Mouse (Mus musculus) embryonic fibroblast, embryonic 13.5 days (primary cell): ENCODE data around the gene Syt14.

Experiments used
- CTCF ChIP-seq: IDR thresholded peaks from 2 replicates; pipeline ENCODE4 v1.5.1; 2011; ENCODE audit warnings: mild to moderate bottlenecking, control low read depth, low read length, moderate library complexity, borderline replicate concordance; ENCODE audit not compliant: insufficient read depth
- POLR2A ChIP-seq: IDR thresholded peaks from 2 replicates; pipeline ENCODE4 v1.6.1; 2011; ENCODE audit warnings: low read depth, mild to moderate bottlenecking, control low read depth, low read length, moderate library complexity

DNA sequence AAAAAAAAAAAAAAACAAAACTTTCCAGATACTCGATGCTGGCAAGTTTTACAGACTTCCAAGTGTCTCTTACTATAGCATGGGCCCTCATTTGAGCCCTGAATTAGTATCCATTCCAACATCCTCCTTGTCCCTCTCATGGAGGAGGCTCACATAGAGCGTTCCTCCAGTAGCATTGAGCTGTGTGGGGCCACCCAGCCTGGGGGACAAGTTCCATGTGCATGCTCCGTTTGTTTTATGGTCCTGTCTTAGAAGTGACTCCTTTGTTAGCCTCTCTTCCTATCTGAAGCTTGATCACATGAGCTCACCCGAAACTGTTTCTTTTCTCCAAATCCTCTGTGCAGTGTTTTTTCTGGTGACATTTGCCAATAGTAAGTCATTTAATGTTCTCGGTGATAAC lies 17.5 kb upstream of the Syt14 start:
- TF ChIP-seq CTCF (no peak), POLR2A (no peak)
